Mouse (Mus musculus): ENCODE data around the gene Gm21905. TPM values are rescaled to one million over a fixed set of nuclear protein-coding genes. Genes with fewer than 3 reads are reported as not detected.

The Gm21905 gene
- polyA plus RNA-seq (2017; shearing (Covaris generic)): not detected

GRCm38 (mm10) chr5:67946321-67946720 lies at the start of gene Gm21905:
Gm21905 (minus strand) TSS chr5:67946421.

GRCm38 (mm10) chr5:67941369-67941768 lies 4.9 kb downstream of the Gm21905 start, which contains the start of gene Gm5108:
Gm5108 (plus strand) TSS chr5:67941669.

Other genes starting within 250 kb of the Gm21905 start
- gene Atp8a1, start 99.0 kb downstream of the Gm21905 start, polyA plus RNA-seq (2017; shearing (Covaris generic)): 27.1 TPM
- gene Gm5108, start 4.8 kb downstream of the Gm21905 start, polyA plus RNA-seq (2017; shearing (Covaris generic)): not detected
- not detected for gene Grxcr1, start 85.4 kb upstream of the Gm21905 start, polyA plus RNA-seq (2017; shearing (Covaris generic))

Data from effector memory CD4-positive, alpha-beta T cell, adult 7 months (primary cell).